Mouse (Mus musculus) intestine, postnatal 0 days (tissue): Measurements from ENCODE around the gene Aar2. TPM values are rescaled to one million over a fixed set of nuclear protein-coding genes. Genes with fewer than 3 reads are reported as not detected.

Experiments used
- ATAC-seq: fragments of 200-750 bp; cut with Nextera tagmentation; 2 replicates; pipeline ENCODE4 v1.8.0; 2017; ENCODE audit warnings: mild to moderate bottlenecking, moderate TSS enrichment, moderate library complexity
- H3K27ac ChIP-seq: fragments of 300-500 bp; sonication (generic); 2 replicates; pipeline ENCODE4 v1.5.1; 2014; ENCODE audit warnings: mild to moderate bottlenecking, low read depth, low read length, moderate library complexity
- H3K27me3 ChIP-seq: fragments of 300-500 bp; sonication (generic); replicated peaks from 2 replicates; pipeline ENCODE4 v1.6.1; 2014; ENCODE audit warnings: low read length, mixed read lengths; ENCODE audit not compliant: control insufficient read depth, insufficient read depth
- H3K36me3 ChIP-seq: fragments of 300-500 bp; sonication (generic); 2 replicates; pipeline ENCODE4 v1.6.1; 2014; ENCODE audit warnings: mild to moderate bottlenecking, moderate library complexity; ENCODE audit not compliant: control insufficient read depth, insufficient read depth
- H3K4me1 ChIP-seq: fragments of 300-500 bp; sonication (generic); replicated peaks from 2 replicates; pipeline ENCODE4 v1.6.1; 2014; ENCODE audit warnings: antibody characterized with exemption, low read length, mixed read lengths; ENCODE audit not compliant: control insufficient read depth, insufficient read depth
- H3K4me2 ChIP-seq: fragments of 300-500 bp; sonication (generic); replicated peaks from 2 replicates; pipeline ENCODE4 v1.6.1; 2014; ENCODE audit warnings: low read depth, mild to moderate bottlenecking, moderate library complexity
- H3K4me3 ChIP-seq: fragments of 300-500 bp; sonication (generic); 2 replicates; pipeline ENCODE4 v1.5.1; 2014; ENCODE audit warnings: low read depth, low read length
- H3K9ac ChIP-seq: fragments of 300-500 bp; sonication (generic); 2 replicates; pipeline ENCODE4 v1.6.1; 2014; ENCODE audit warnings: mild to moderate bottlenecking, low read depth, low read length
- H3K9me3 ChIP-seq: fragments of 300-500 bp; sonication (generic); 2 replicates; pipeline ENCODE4 v1.6.1; 2016; ENCODE audit warnings: mixed run types; ENCODE audit not compliant: control insufficient read depth
- CTCF ChIP-seq: sonication (generic); IDR thresholded peaks from 2 replicates; pipeline ENCODE4 v1.5.1; 2016; ENCODE audit warnings: low read depth, mild to moderate bottlenecking, control low read depth, antibody characterized with exemption, moderate library complexity
- WGBS: fragments of 180-500 bp; shearing (Covaris S2); extraction: QIAGEN DNeasy Blood & Tissue Kit; methylation state at CpG from one replicate; pipeline ENCODE4 v1.1.7; 2014; 5-methylcytosine and 5-hydroxymethylcytosine counted together
- polyA plus RNA-seq: library from polyadenylated mRNA; unstranded; fragments of >200 nt; fragmentation: Nextera tagmentation; extraction: Ambion mirVana; gene quantifications from 2 replicates; pipeline ENCODE4 v1.2.1, GENCODE M21; 2015

Gene Aar2
- polyA plus RNA-seq, 1 experiment from 2014 or later: 25.4 TPM

GRCm38 (mm10) chr2:156613081-156613540, 65.7 kb downstream of the Aar2 start:
- peak; percentile 6; the same call in 1 of the 2 replicates for ATAC-seq
- Histone ChIP-seq H3K4me2 (peak overlapping the region; percentile 80), H3K27me3 (peaks cover 46% of the 10 kb centered on the region), H3K36me3 (no peaks in the 10 kb centered on the region), H3K4me3 (peak overlapping the region; percentile 52), H3K9me3 (no peaks in the 10 kb centered on the region), H3K9ac (0 out of 2 replicates have a peak overlapping the region, but pooled peaks have one; percentile 34), H3K27ac (no peak overlapping the region), H3K4me1 (no peaks in the 10 kb centered on the region)
- TF ChIP-seq CTCF: peak; percentile 56
- WGBS: 1% methylated on average over 37 of the region's 41 CpGs

GRCm38 (mm10) chr2:156613541-156614257, 66.3 kb downstream of the Aar2 start, which contains the start of gene Dlgap4:
Gene Dlgap4, plus strand, starts transcription at chr2:156613705.
- Histone ChIP-seq H3K27ac (no peak within 1 kb of the TSS), H3K9ac (peak within 1 kb of the TSS; percentile 34), H3K4me2 (peak within 1 kb of the TSS; percentile 80), H3K27me3 (peaks cover 46% of the 10 kb centered on the region), H3K9me3 (no peaks in the 10 kb centered on the region), H3K4me3 (peak within 1 kb of the TSS; percentile 52), H3K36me3 (no peaks in the 10 kb centered on the region), H3K4me1 (no peaks in the 10 kb centered on the region)
- 1% methylated on average over 87 of the region's 103 CpGs for WGBS
- no peak for TF ChIP-seq CTCF
- ATAC-seq: peak; percentile 41

GRCm38 (mm10) chr2:156614258-156614556, 66.8 kb downstream of the Aar2 start:
- WGBS: 1% methylated on average over 18 of the region's 18 CpGs
- ATAC-seq: no peak
- H3K36me3 ChIP-seq: no peaks in the 10 kb centered on the region

GRCm38 (mm10) chr2:156614661-156615654, 67.6 kb downstream of the Aar2 start:
- Histone ChIP-seq H3K36me3 (no peaks in the 10 kb centered on the region), H3K27me3 (peaks cover 46% of the 10 kb centered on the region), H3K9ac (no peak overlapping the region), H3K27ac (no peak overlapping the region), H3K4me3 (no peak overlapping the region), H3K4me1 (no peaks in the 10 kb centered on the region), H3K4me2 (peak overlapping the region; percentile 80; the same call in 1 of the 2 replicates), H3K9me3 (no peaks in the 10 kb centered on the region)
- WGBS: 10% methylated on average over 31 of the region's 31 CpGs
- ATAC-seq: peak; percentile 37; the same call in 1 of the 2 replicates
- TF ChIP-seq CTCF: no peak

More at GRCm38 (mm10) chr2:156614258-156614556, 66.8 kb downstream of the Aar2 start:
- Histone ChIP-seq H3K4me1 (no peaks in the 10 kb centered on the region), H3K27ac (no peak overlapping the region), H3K4me3 (peak overlapping the region; percentile 52), H3K9me3 (no peaks in the 10 kb centered on the region), H3K4me2 (peak overlapping the region; percentile 80), H3K9ac (peak overlapping the region; percentile 34), H3K27me3 (peaks cover 46% of the 10 kb centered on the region)
- TF ChIP-seq CTCF: no peak

- 0 out of 2 replicates have a peak, but pooled peaks have one; percentile 7 for TF ChIP-seq CTCF
- Histone ChIP-seq H3K4me2 (no peak overlapping the region), H3K27me3 (peaks cover 46% of the 10 kb centered on the region), H3K4me3 (no peak overlapping the region), H3K9ac (no peak overlapping the region), H3K9me3 (no peaks in the 10 kb centered on the region), H3K36me3 (no peaks in the 10 kb centered on the region), H3K27ac (no peak overlapping the region), H3K4me1 (no peaks in the 10 kb centered on the region)
- 67% methylated on average over 7 of the region's 7 CpGs for WGBS
- ATAC-seq: no peak
Observed at GRCm38 (mm10) chr2:156616513-156616912, 69.1 kb downstream of the Aar2 start.

GRCm38 (mm10) chr2:156617536-156617935, 70.2 kb downstream of the Aar2 start:
- no peaks in the 10 kb centered on the region for H3K4me1 ChIP-seq
- H3K9me3 ChIP-seq: no peaks in the 10 kb centered on the region
- no peaks in the 10 kb centered on the region for H3K36me3 ChIP-seq
- peaks cover 41% of the 10 kb centered on the region for H3K27me3 ChIP-seq
- H3K4me2 ChIP-seq: no peak overlapping the region
- no peak for TF ChIP-seq CTCF
- H3K4me3 ChIP-seq: no peak overlapping the region
- H3K27ac ChIP-seq: no peak overlapping the region
- ATAC-seq: no peak
- WGBS: 41% methylated on average over 11 of the region's 11 CpGs
- no peak overlapping the region for H3K9ac ChIP-seq

Other genes starting within 250 kb of the Aar2 start
- gene Cnbd2, start 235.3 kb upstream of the Aar2 start, polyA plus RNA-seq: 9.4 and 9.6 TPM in 2 replicates
- gene Scand1, start 234.9 kb upstream of the Aar2 start, polyA plus RNA-seq: 187 and 200 TPM in 2 replicates
- gene Epb41l1, start 126.7 kb upstream of the Aar2 start, polyA plus RNA-seq: 0.63 and 0.68 TPM in 2 replicates
- 37.5 and 43.1 TPM in 2 replicates for gene Dlgap4, start 66.1 kb downstream of the Aar2 start, polyA plus RNA-seq
- 1,325 and 1,382 TPM in 2 replicates for gene Myl9, start 227.8 kb downstream of the Aar2 start, polyA plus RNA-seq